ENCODE assay signal across 18 mouse cellular contexts in the genomic region with DNA sequence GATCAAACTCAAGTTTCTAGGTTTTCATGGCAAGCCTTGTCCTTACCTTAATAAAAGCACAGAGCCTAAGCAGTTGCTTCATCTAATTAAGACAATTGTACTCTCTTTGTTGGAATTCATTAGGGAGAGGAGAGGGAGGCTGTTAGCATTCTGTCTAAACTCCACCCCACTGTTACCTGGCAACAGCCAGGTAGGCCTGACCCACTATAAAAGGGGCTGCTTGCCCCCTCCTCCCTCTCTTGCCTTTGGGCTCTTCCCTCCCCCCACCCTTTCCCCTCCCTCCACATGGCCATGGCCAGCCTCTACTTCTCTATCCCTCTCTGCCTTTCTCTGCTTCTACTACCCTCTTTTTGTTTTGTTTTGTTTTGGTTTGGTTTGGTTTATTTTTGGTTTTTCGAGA.
"Had no signal": no experiment of that assay in that cellular context is flagged by ENCODE, and none has a peak within 500 bp of the region (broad histone marks: within the 10 kb centered on the region; RNA-seq: fewer than 3 reads in every experiment).

No protein-coding gene starts in this region.

- H3K9ac ChIP-seq: lung, embryonic 14.5 days; midbrain, embryonic 12.5 days; neural tube, embryonic 13.5 days; neural tube, embryonic 15.5 days; stomach, embryonic 15.5 days had no signal

- H3K4me3 ChIP-seq: midbrain, embryonic 10.5 days; midbrain, embryonic 12.5 days; myocyte; neural tube, embryonic 13.5 days; neural tube, embryonic 15.5 days; stomach, embryonic 15.5 days had no signal

- H3K27me3 ChIP-seq: neural tube, embryonic 15.5 days; stomach, embryonic 15.5 days had no signal

- H3K36me3 ChIP-seq: midbrain, embryonic 10.5 days; midbrain, embryonic 12.5 days; neural tube, embryonic 13.5 days; neural tube, embryonic 15.5 days; stomach, embryonic 15.5 days had no signal

- ATAC-seq: midbrain, embryonic 16.5 days had no signal

- DNase-seq: lung, adult 18-20 months; lung, embryonic 14.5 days; lung, postnatal 10 days; lung, postnatal 4 days; midbrain, embryonic 14.5 days; retina, postnatal 1 day; right cerebral cortex, adult 18-20 months; thymus, adult 2 months; thymus, postnatal 25 days; thymus, postnatal 4 days had no signal

- H3K27ac ChIP-seq: midbrain, embryonic 10.5 days; midbrain, embryonic 12.5 days; neural tube, embryonic 13.5 days; neural tube, embryonic 15.5 days; stomach, embryonic 15.5 days; stomach, postnatal 0 days had no signal

- H3K9me3 ChIP-seq: midbrain, embryonic 10.5 days; midbrain, embryonic 12.5 days; neural tube, embryonic 13.5 days; neural tube, embryonic 15.5 days; stomach, embryonic 15.5 days had no signal

- H3K4me2 ChIP-seq: lung, embryonic 14.5 days; midbrain, embryonic 12.5 days; neural tube, embryonic 13.5 days; neural tube, embryonic 15.5 days; stomach, embryonic 15.5 days had no signal
